Mouse (Mus musculus) lung, embryonic 16.5 days (tissue): Measurements from ENCODE around the gene Hnf1b. TPM values are rescaled to one million over a fixed set of nuclear protein-coding genes. Genes with fewer than 3 reads are reported as not detected.

Source experiments
- ATAC-seq: fragments of 200-750 bp; cut with Nextera tagmentation; 2 replicates; pipeline ENCODE4 v1.8.0; 2017; ENCODE audit warnings: low read depth, mild to moderate bottlenecking, moderate library complexity
- H3K27ac ChIP-seq: fragments of 300-500 bp; sonication (generic); 2 replicates; pipeline ENCODE4 v1.5.1; 2014; ENCODE audit warnings: mild to moderate bottlenecking, control low read depth, low read length
- H3K27me3 ChIP-seq: fragments of 300-500 bp; sonication (generic); 2 replicates; pipeline ENCODE4 v1.6.1; 2014; ENCODE audit warnings: low read depth, low read length, mixed read lengths; ENCODE audit not compliant: control insufficient read depth, insufficient read depth
- H3K36me3 ChIP-seq: fragments of 300-500 bp; sonication (generic); 2 replicates; pipeline ENCODE4 v1.6.1; 2014; ENCODE audit warnings: low read length; ENCODE audit not compliant: control insufficient read depth, insufficient read depth
- H3K4me1 ChIP-seq: fragments of 300-500 bp; sonication (generic); replicated peaks from 2 replicates; pipeline ENCODE4 v1.6.1; 2014; ENCODE audit warnings: low read length, mixed read lengths; ENCODE audit not compliant: control insufficient read depth, insufficient read depth
- H3K4me2 ChIP-seq: fragments of 300-500 bp; sonication (generic); 2 replicates; pipeline ENCODE4 v1.6.1; 2014; ENCODE audit warnings: low read depth, low read length, control low read depth
- H3K4me3 ChIP-seq: fragments of 300-500 bp; sonication (generic); 2 replicates; pipeline ENCODE4 v1.5.1; 2014; ENCODE audit warnings: mild to moderate bottlenecking, low read length, control low read depth
- H3K9ac ChIP-seq: fragments of 300-500 bp; sonication (generic); 2 replicates; pipeline ENCODE4 v1.6.1; 2014; ENCODE audit warnings: low read length, control low read depth
- H3K9me3 ChIP-seq: fragments of 300-500 bp; sonication (generic); 2 replicates; pipeline ENCODE4 v1.6.1; 2016; ENCODE audit warnings: low read length; ENCODE audit not compliant: control insufficient read depth
- WGBS: fragments of 180-500 bp; shearing (Covaris S2); extraction: QIAGEN DNeasy Blood & Tissue Kit; methylation state at CpG from one replicate; pipeline ENCODE4 v1.1.7; 2014; 5-methylcytosine and 5-hydroxymethylcytosine counted together
- polyA plus RNA-seq: library from polyadenylated mRNA; unstranded; fragments of >200 nt; fragmentation: Nextera tagmentation; extraction: Ambion mirVana; gene quantifications from 2 replicates; pipeline ENCODE4 v1.2.1, GENCODE M21; 2015

Hnf1b gene
- polyA plus RNA-seq, 1 experiment from 2014 or later, result 11.7 TPM

DNA sequence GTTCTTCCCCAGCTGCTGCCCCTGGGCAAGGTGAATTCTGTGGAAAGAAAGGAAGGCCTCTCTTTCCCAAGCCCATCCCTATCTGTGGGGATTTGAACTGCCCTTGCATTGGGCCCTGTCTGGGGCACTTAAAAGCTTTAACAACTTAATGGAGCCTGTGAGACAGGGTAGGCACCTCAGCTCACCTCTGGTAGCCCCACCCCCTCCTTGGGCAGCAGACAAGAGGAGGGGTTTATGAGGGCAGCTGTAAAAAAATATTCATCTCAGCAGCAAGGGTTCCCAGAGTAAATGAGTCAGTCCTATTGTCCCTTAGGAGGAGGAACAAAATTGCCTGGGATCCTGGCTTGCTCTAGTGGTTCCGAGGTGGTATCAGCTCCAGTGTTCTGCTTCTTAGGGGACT, 19.3 kb downstream of the Hnf1b start:
- peaks cover 3% of the 10 kb centered on the region; the same call in 1 of the 2 replicates for H3K4me1 ChIP-seq
- H3K36me3 ChIP-seq, result peaks cover 4% of the 10 kb centered on the region; the same call in 1 of the 2 replicates
- no peak overlapping the region for H3K9ac ChIP-seq
- H3K27me3 ChIP-seq, result no peaks in the 10 kb centered on the region
- H3K27ac ChIP-seq, result peak overlapping the region; percentile 53
- H3K4me3 ChIP-seq, result no peak overlapping the region
- H3K9me3 ChIP-seq, result no peaks in the 10 kb centered on the region
- ATAC-seq, result peak; percentile 71
- 35% methylated on average over 1 of the region's 1 CpGs for WGBS
- no peak overlapping the region for H3K4me2 ChIP-seq

DNA sequence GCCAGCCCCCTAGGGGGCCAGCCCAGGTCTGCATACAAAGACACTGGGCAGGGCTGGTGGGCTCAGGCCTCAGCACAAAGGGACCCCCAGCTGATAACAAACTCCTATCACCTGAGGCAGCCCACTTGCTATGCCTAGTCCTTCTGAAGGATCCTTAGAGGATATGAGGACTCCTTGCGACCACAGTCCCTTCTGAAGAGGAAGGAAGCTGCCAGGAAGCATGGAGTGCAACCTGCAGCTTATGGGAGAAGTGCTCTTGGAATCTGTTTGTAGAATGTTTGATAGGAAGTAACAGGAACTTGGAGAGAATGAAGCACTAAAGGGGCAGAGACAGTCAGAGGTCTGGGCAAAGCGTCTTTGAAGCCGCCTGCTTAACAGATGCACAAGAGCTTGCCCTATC, 19.8 kb downstream of the Hnf1b start:
- Histone ChIP-seq H3K27me3 (no peaks in the 10 kb centered on the region), H3K4me2 (no peak overlapping the region), H3K9ac (no peak overlapping the region), H3K36me3 (peaks cover under 1% of the 10 kb centered on the region; the same call in 1 of the 2 replicates), H3K4me1 (peaks cover 3% of the 10 kb centered on the region; the same call in 1 of the 2 replicates), H3K27ac (peak overlapping the region; percentile 50), H3K4me3 (no peak overlapping the region), H3K9me3 (no peaks in the 10 kb centered on the region)
- 38% methylated on average over 3 of the region's 3 CpGs for WGBS
- ATAC-seq, result peak; percentile 55; the same call in 1 of the 2 replicates

DNA sequence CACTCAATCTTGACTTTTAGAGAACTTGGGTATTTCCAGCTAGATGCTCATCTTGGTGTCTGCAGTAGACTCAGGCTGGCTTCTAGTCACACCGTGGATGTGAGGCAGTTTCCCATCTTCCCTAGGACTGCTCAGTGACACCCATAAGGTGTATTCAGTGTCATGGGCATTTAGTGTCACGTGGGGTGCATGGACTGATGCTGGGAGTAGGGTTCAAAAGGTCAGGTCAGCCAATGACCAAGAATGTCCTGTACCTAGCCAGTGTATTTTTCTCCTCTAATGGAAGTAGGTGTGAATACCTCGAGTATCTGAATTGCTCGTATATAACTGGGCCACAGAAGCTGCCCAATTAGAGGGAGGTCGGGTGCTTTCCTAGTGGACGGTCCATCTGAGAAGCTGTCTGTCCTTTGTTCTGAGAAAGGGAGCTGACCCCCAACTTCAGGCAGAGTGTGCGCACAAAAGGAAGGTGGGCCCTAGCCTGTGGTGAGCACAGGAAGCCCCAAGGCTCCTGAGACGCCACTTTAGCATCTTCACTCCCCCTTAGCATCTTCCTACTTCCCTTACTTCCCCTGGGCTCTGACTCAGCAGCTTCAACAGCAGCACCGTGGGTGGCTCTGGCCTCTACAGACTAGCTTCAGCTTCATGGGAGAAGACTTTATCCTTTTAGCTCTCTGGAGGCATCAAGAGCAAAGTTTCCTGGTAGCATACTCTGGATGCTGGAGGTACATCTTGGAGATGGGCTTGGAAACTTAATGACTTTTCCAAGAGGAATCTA, 22.1 kb downstream of the Hnf1b start:
- no peaks in the 10 kb centered on the region for H3K36me3 ChIP-seq
- no peak for ATAC-seq
- no peaks in the 10 kb centered on the region for H3K9me3 ChIP-seq
- H3K4me3 ChIP-seq, result no peak overlapping the region
- H3K9ac ChIP-seq, result no peak overlapping the region
- H3K4me1 ChIP-seq, result peaks cover 5% of the 10 kb centered on the region; the same call in 1 of the 2 replicates
- no peak overlapping the region for H3K27ac ChIP-seq
- no peaks in the 10 kb centered on the region for H3K27me3 ChIP-seq
- WGBS, result 79% methylated on average over 9 of the region's 9 CpGs
- H3K4me2 ChIP-seq, result no peak overlapping the region

DNA sequence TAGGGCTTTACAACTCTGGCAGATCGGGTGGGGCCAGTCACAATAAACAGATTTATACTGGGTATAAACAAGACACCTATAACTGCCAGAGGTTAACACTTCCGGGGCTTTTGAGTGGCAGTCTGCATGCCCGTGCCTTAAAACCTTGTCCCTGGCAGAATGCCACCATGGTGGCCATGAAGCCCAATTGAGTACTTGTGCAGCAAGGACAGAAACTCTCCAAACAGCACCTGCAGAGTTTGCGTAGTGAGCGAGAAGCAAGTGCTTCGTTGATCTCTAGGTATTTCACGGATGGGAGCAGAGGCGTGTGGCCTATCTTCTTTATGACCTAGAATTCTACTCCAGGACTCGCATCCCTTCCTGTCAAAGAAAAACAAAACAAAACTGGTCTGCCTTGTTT, 23.6 kb downstream of the Hnf1b start:
- Histone ChIP-seq H3K36me3 (no peaks in the 10 kb centered on the region), H3K4me3 (no peak overlapping the region), H3K4me2 (no peak overlapping the region), H3K27ac (peak overlapping the region; percentile 62), H3K9me3 (no peaks in the 10 kb centered on the region), H3K9ac (no peak overlapping the region), H3K27me3 (no peaks in the 10 kb centered on the region), H3K4me1 (peaks cover 12% of the 10 kb centered on the region)
- WGBS, result 40% methylated on average over 9 of the region's 9 CpGs
- ATAC-seq, result no peak

DNA sequence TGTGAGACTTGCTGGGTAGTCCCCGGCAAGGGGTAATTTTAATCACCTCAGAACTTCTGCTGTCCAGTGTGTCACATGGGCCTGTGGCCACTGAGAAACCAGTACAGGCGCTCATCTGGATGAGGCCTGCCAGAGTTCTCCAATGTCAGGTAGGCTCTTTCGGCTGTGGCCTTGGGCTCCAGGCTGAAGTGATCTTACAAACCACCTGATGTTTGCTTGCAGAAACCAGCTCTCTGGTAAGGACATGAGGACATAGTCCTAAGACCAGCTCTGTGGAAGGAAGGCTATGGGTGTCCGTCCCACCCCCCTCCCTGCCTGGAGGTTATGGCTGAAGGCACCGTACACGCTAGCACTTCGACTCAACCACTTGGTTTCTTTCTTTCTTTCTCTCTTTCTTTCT, 26.8 kb downstream of the Hnf1b start:
- Histone ChIP-seq H3K27me3 (no peaks in the 10 kb centered on the region), H3K9me3 (no peaks in the 10 kb centered on the region), H3K4me2 (no peak overlapping the region), H3K4me1 (peaks cover 23% of the 10 kb centered on the region), H3K27ac (peak overlapping the region; percentile 74), H3K9ac (no peak overlapping the region), H3K36me3 (no peaks in the 10 kb centered on the region), H3K4me3 (no peak overlapping the region)
- ATAC-seq, result peak; percentile 60
- 54% methylated on average over 7 of the region's 7 CpGs for WGBS

DNA sequence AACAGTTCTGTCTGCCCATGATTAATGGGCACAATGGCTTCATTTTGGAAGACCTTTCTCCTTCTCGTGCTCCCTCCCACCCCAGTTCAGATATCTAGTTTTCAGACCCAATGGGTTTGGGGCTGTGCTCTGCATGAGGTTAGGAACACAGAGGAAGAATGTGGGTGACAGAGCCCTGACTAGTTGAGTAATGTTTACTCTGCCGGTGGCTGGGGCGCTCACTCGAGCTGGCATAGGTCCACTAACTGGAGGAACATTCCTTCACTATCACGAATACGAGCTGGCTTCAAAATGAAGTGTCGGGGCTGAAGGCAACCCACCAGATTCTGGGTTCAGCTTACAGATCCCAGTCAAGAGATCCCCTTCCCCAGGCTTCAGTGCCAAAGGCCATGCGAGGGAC, 27.9 kb downstream of the Hnf1b start:
- H3K4me3 ChIP-seq, result no peak overlapping the region
- peak; percentile 79 for ATAC-seq

DNA sequence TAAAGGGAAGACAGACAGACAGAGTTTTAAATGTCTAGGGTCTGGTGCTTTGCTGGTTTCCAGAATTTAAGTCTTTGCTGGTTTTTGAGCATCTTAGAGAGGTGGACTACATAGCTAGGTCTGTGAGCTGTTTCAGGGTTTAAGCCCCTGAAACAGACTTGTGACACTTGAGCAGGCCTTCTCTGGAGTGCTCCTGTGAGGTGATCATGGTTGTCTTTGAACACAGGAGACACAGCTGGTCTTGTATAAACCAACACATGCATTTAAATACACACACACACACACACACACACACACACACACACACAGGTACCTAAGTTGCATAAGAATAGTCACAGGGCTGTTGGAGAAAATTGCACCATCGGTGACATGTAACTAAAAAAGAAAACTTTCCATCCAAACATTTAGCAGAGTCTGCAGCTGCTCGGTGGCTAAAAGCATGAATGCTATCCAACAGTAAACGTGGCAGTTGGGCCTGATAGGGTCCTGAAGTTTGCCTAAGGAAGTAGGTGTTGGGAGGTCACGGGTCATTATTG, 28.6 kb downstream of the Hnf1b start:
- ATAC-seq, result no peak
- Histone ChIP-seq H3K9me3 (no peaks in the 10 kb centered on the region), H3K36me3 (no peaks in the 10 kb centered on the region), H3K27ac (peak overlapping the region; percentile 81), H3K27me3 (no peaks in the 10 kb centered on the region), H3K9ac (no peak overlapping the region), H3K4me2 (no peak overlapping the region), H3K4me3 (no peak overlapping the region), H3K4me1 (peaks cover 29% of the 10 kb centered on the region)
- WGBS, result 40% methylated on average over 4 of the region's 4 CpGs

More for the DNA sequence above, 27.9 kb downstream of the Hnf1b start:
- Histone ChIP-seq H3K4me2 (peak overlapping the region; percentile 1), H3K9ac (no peak overlapping the region), H3K9me3 (no peaks in the 10 kb centered on the region), H3K36me3 (no peaks in the 10 kb centered on the region), H3K27ac (peak overlapping the region; percentile 81), H3K4me1 (peaks cover 29% of the 10 kb centered on the region), H3K27me3 (no peaks in the 10 kb centered on the region)
- WGBS, result 14% methylated on average over 8 of the region's 8 CpGs

DNA sequence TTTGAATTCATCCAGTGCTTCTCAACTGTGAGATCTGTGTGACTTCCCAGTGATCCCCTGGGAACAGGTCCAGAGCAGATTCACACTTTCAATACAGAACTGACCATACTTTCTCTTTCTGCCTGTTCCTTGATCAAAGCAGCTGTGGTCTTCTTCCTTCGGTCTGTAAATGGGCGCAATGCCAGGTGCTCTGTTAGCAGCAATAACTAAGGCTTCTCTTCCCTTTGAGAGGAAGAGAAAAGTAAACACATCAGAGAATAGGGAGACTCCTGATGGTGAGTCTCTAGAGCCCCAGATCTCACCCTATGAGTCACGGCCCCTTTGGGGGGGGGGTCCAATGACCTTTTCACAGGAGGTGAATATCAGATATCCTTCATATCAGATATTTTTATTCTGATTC, 29.3 kb downstream of the Hnf1b start:
- Histone ChIP-seq H3K4me1 (peaks cover 28% of the 10 kb centered on the region), H3K4me2 (no peak overlapping the region), H3K4me3 (no peak overlapping the region), H3K27ac (peak overlapping the region; percentile 81; the same call in 1 of the 2 replicates), H3K36me3 (no peaks in the 10 kb centered on the region), H3K9me3 (no peaks in the 10 kb centered on the region), H3K27me3 (no peaks in the 10 kb centered on the region), H3K9ac (no peak overlapping the region)
- ATAC-seq, result no peak
- WGBS, result 23% methylated on average over 3 of the region's 3 CpGs

DNA sequence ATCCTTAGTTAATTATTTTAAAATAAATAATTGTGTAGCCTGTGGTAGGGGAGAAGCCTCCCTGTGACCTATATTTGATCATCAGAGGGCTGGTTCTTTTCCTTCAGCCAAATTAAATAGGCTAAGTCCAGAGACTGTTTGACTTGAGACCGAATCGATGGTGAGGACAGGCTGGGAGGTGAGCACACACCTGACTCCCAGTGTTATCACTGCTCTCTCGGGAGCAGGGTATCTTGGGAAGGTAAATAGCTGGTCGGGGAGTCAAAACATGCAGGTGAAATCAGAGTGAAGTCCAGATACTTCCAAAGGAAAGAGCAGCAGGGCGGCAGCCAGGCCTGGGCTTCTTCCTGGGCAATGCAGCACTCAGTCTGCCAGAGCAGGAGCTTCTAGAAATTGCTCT, 31.6 kb downstream of the Hnf1b start:
- Histone ChIP-seq H3K9ac (no peak overlapping the region), H3K4me1 (peaks cover 29% of the 10 kb centered on the region), H3K9me3 (no peaks in the 10 kb centered on the region), H3K27me3 (no peaks in the 10 kb centered on the region), H3K4me3 (no peak overlapping the region), H3K4me2 (no peak overlapping the region), H3K27ac (0 out of 2 replicates have a peak overlapping the region, but pooled peaks have one; percentile 10), H3K36me3 (no peaks in the 10 kb centered on the region)
- WGBS, result 56% methylated on average over 5 of the region's 5 CpGs
- no peak for ATAC-seq
